Mouse (Mus musculus): ENCODE results near the gene Zfp324. TPM values are rescaled to one million over a fixed set of nuclear protein-coding genes. Genes with fewer than 3 reads are reported as not detected.
A peak's percentile ranks its signal among the peaks of the same experiment; 100 is the strongest.

The Zfp324 gene
- polyA plus RNA-seq, 1 experiment from 2014 or later: 13.6 TPM

- Histone ChIP-seq H3K4me3 (peak overlapping the region; percentile 84), H3K9ac (peak overlapping the region; percentile 74), H3K4me2 (replicated peaks) (peak overlapping the region; percentile 100), H3K4me1 (peaks cover 22% of the 10 kb centered on the region), H3K9me3 (no peaks in the 10 kb centered on the region), H3K27ac (peak overlapping the region; percentile 99), H3K36me3 (peaks cover 27% of the 10 kb centered on the region), H3K27me3 (no peaks in the 10 kb centered on the region)
- peak; percentile 71 for ATAC-seq (ENCODE audit: low FRiP score, low read depth)
- WGBS: 3% methylated on average over 30 of the region's 31 CpGs
These were observed 57.3 kb downstream of the Zfp324 start for GRCm38 (mm10) chr7:13022773-13023535.

Other genes starting within 250 kb of the Zfp324 start
- not detected in 2 replicates for gene Vmn2r56, start 230.8 kb upstream of the Zfp324 start, polyA plus RNA-seq (2015; fragmentation: Nextera tagmentation; extraction: Ambion mirVana)
- 13.2 and 14.4 TPM in 2 replicates for gene Zscan18, start 162.2 kb upstream of the Zfp324 start, polyA plus RNA-seq (2015; fragmentation: Nextera tagmentation; extraction: Ambion mirVana)
- 17.5 TPM in 2 replicates for gene Zfp329, start 147.0 kb upstream of the Zfp324 start, polyA plus RNA-seq (2015; fragmentation: Nextera tagmentation; extraction: Ambion mirVana)
- 38.8 and 43.6 TPM in 2 replicates for gene Zfp110, start 131.1 kb upstream of the Zfp324 start, polyA plus RNA-seq (2015; fragmentation: Nextera tagmentation; extraction: Ambion mirVana)
- 6.4 and 7.3 TPM in 2 replicates for gene Zfp128, start 84.7 kb upstream of the Zfp324 start, polyA plus RNA-seq (2015; fragmentation: Nextera tagmentation; extraction: Ambion mirVana)
- gene Zscan22, start 68.0 kb upstream of the Zfp324 start, polyA plus RNA-seq (2015; fragmentation: Nextera tagmentation; extraction: Ambion mirVana): 15.8 and 20.9 TPM in 2 replicates
- 1,044 and 1,066 TPM in 2 replicates for gene Rps5, start 43.5 kb upstream of the Zfp324 start, polyA plus RNA-seq (2015; fragmentation: Nextera tagmentation; extraction: Ambion mirVana)
- gene Rnf225, start 38.4 kb upstream of the Zfp324 start, polyA plus RNA-seq (2015; fragmentation: Nextera tagmentation; extraction: Ambion mirVana): 0.42 and 0.64 TPM in 2 replicates
- gene Zfp446, start 12.0 kb downstream of the Zfp324 start, polyA plus RNA-seq (2015; fragmentation: Nextera tagmentation; extraction: Ambion mirVana): 10.5 and 10.8 TPM in 2 replicates
- gene Slc27a5, start 32.4 kb downstream of the Zfp324 start, polyA plus RNA-seq (2015; fragmentation: Nextera tagmentation; extraction: Ambion mirVana): 0.08 and 0.34 TPM in 2 replicates
- gene Trim28, start 33.3 kb downstream of the Zfp324 start, polyA plus RNA-seq (2015; fragmentation: Nextera tagmentation; extraction: Ambion mirVana): 316 and 329 TPM in 2 replicates
- 28.0 and 29.6 TPM in 2 replicates for gene Zbtb45, start 44.2 kb downstream of the Zfp324 start, polyA plus RNA-seq (2015; fragmentation: Nextera tagmentation; extraction: Ambion mirVana)
- gene Chmp2a, start 69.0 kb downstream of the Zfp324 start, polyA plus RNA-seq (2015; fragmentation: Nextera tagmentation; extraction: Ambion mirVana): 127 and 133 TPM in 2 replicates
- 100 and 114 TPM in 2 replicates for gene Ube2m, start 72.4 kb downstream of the Zfp324 start, polyA plus RNA-seq (2015; fragmentation: Nextera tagmentation; extraction: Ambion mirVana)
- gene Mzf1, start 88.9 kb downstream of the Zfp324 start, polyA plus RNA-seq (2015; fragmentation: Nextera tagmentation; extraction: Ambion mirVana): 3.2 and 3.8 TPM in 2 replicates
- gene Vmn1r85, start 129.3 kb downstream of the Zfp324 start, polyA plus RNA-seq (2015; fragmentation: Nextera tagmentation; extraction: Ambion mirVana): not detected in 2 replicates
- not detected in 2 replicates for gene Vmn1r86, start 154.1 kb downstream of the Zfp324 start, polyA plus RNA-seq (2015; fragmentation: Nextera tagmentation; extraction: Ambion mirVana)
- gene Vmn1r87, start 174.3 kb downstream of the Zfp324 start, polyA plus RNA-seq (2015; fragmentation: Nextera tagmentation; extraction: Ambion mirVana): not detected in 2 replicates
- gene Vmn1r88, start 193.7 kb downstream of the Zfp324 start, polyA plus RNA-seq (2015; fragmentation: Nextera tagmentation; extraction: Ambion mirVana): not detected in 2 replicates
- gene Vmn1r89, start 247.2 kb downstream of the Zfp324 start, polyA plus RNA-seq (2015; fragmentation: Nextera tagmentation; extraction: Ambion mirVana): not detected in 2 replicates